Mouse (Mus musculus): ENCODE data around the gene Ddc.

GRCm38 (mm10) chr11:11884533-11885245 lies 13.3 kb downstream of the Ddc start:
- TF ChIP-seq TBP (IDR thresholded peaks at IDR 0.05; ENCODE audit: low read depth, low read length) (no peak), MAFK (IDR thresholded peaks at IDR 0.05; ENCODE audit: borderline replicate concordance, low read depth, low read length) (no peak), UBTF (IDR thresholded peaks at IDR 0.05; ENCODE audit: borderline replicate concordance, insufficient read depth, low read depth, low read length) (no peak), USF1 (IDR thresholded peaks at IDR 0.05; ENCODE audit: low read depth, low read length) (no peak), CTCF (IDR thresholded peaks at IDR 0.05 in 2 of 3, conservative IDR thresholded peaks at IDR 0.05 in 1 of 3; ENCODE audit: control insufficient read depth in 1 of 3, insufficient read depth in 1 of 3, low read depth in 2 of 3, low read length in 3 of 3, poor library complexity in 1 of 3, severe bottlenecking in 1 of 3) (no peak), MAX (IDR thresholded peaks at IDR 0.05; ENCODE audit: low read length) (no peak), NELFE (IDR thresholded peaks at IDR 0.05; ENCODE audit: low read depth, low read length) (no peak), JUND (IDR thresholded peaks at IDR 0.05; ENCODE audit: low read depth, low read length) (no peak), MXI1 (IDR thresholded peaks at IDR 0.05; ENCODE audit: low read depth, low read length) (no peak), BHLHE40 (IDR thresholded peaks at IDR 0.05; ENCODE audit: borderline replicate concordance, low read depth, low read length) (no peak), POLR2A (IDR thresholded peaks at IDR 0.05; ENCODE audit: control insufficient read depth in 1 of 2, insufficient read depth in 1 of 2, low read depth in 1 of 2, low read length in 2 of 2, poor library complexity in 1 of 2) (no peak)

Data from MEL (cell line).